Mouse (Mus musculus): ENCODE data around the gene Foxp4. TPM values are rescaled to one million over a fixed set of nuclear protein-coding genes. Genes with fewer than 3 reads are reported as not detected.

Gene Foxp4
- polyA plus RNA-seq (2015; fragmentation: Nextera tagmentation; extraction: Ambion mirVana): 32.4 and 36.5 TPM in 2 replicates

DNA sequence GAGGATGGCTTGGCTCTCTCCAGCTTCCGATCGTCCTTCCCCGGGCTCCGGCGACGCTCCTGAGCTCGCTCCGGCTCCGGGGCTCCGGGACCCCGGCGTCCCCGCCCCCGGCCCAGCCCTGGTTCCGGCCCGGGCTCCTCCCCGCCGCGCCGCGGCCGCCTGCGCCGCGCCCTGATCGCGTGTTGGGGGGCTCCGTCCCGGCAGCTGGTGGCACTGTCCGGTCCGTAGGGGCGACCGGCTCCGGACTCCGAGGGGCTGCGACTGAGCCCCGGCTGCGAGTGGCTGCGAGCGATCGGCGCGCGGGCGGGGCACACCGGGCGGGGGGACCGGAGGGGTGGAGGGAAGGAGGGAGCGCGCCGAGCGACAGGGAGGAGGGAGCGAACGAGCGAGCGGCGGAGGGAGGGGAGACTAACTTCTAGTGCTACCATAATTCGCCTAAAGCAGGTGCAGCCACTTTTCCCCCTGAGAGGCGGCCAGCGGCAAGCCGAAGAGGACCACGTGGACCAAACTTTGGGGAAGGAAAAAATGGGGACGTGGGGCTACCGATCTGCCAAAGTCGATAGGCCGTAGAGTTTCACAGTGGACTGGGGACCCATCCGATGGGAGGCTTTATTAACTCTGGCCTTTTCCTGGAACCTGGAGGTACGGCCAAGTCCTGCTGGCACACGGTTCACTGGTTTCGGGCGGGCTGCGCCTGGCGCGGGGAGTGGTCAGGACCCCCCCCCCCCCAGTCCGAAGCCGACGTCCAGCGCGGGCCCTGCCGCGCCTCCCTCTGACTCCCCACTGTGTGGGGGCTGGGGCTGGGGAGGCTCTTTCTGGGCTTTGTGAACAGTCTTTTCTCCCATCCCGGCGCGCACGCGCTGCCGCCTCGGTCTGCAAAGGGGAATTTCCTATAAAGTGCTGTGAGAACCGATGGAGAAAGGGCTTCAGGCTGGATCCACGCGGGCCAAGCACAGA lies at the start of gene Foxp4:
Gene Foxp4 (minus strand): TSS at position 263 of the 957 bp plus-strand sequence.

DNA sequence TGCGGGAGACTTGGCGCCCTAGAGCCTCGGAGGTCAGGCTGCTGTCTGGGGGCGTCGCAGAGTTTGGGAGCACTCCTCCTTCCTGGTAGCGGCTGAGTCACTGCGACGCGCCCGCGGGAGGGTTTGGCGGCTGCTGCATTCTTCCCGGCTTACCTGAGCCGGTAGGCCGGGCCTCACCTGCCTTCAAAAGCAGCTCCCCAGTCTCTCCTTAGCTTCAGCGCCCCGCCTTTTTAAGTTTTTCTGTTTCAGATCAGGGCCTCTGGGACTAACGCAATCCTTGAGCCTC lies 90.0 kb downstream of the Foxp4 start, which contains the start of gene Mdfi:
Gene Mdfi (minus strand): TSS at position 210 of the 286 bp plus-strand sequence.

Other genes starting within 250 kb of the Foxp4 start
- 344 and 393 TPM in 2 replicates for gene Tomm6, start 236.3 kb downstream of the Foxp4 start, polyA plus RNA-seq (2015; fragmentation: Nextera tagmentation; extraction: Ambion mirVana)
- 68.5 and 73.2 TPM in 2 replicates for gene Frs3, start 235.6 kb downstream of the Foxp4 start, polyA plus RNA-seq (2015; fragmentation: Nextera tagmentation; extraction: Ambion mirVana)
- 1.2 and 1.5 TPM in 2 replicates for gene Gm21981, start 230.2 kb downstream of the Foxp4 start, polyA plus RNA-seq (2015; fragmentation: Nextera tagmentation; extraction: Ambion mirVana)
- 1.4 and 2.4 TPM in 2 replicates for gene Prickle4, start 229.9 kb downstream of the Foxp4 start, polyA plus RNA-seq (2015; fragmentation: Nextera tagmentation; extraction: Ambion mirVana)
- gene Pgc, start 197.8 kb downstream of the Foxp4 start, polyA plus RNA-seq (2015; fragmentation: Nextera tagmentation; extraction: Ambion mirVana): 0.33 and 0.36 TPM in 2 replicates
- 7.9 and 9.6 TPM in 2 replicates for gene Tfeb, start 187.6 kb downstream of the Foxp4 start, polyA plus RNA-seq (2015; fragmentation: Nextera tagmentation; extraction: Ambion mirVana)
- 1.6 and 1.8 TPM in 2 replicates for gene Mdfi, start 90.0 kb downstream of the Foxp4 start, polyA plus RNA-seq (2015; fragmentation: Nextera tagmentation; extraction: Ambion mirVana)
- gene 1700122O11Rik, start 113.6 kb upstream of the Foxp4 start, polyA plus RNA-seq (2015; fragmentation: Nextera tagmentation; extraction: Ambion mirVana): not detected in 2 replicates
- 0.14 TPM in 1 of 2 replicates, not detected in the other for gene 1700067P10Rik, start 164.7 kb upstream of the Foxp4 start, polyA plus RNA-seq (2015; fragmentation: Nextera tagmentation; extraction: Ambion mirVana)
- not detected in 2 replicates for gene 9830107B12Rik, start 221.6 kb upstream of the Foxp4 start, polyA plus RNA-seq (2015; fragmentation: Nextera tagmentation; extraction: Ambion mirVana)
- gene A530064D06Rik, start 242.6 kb upstream of the Foxp4 start, polyA plus RNA-seq (2015; fragmentation: Nextera tagmentation; extraction: Ambion mirVana): 0.10 TPM in 1 of 2 replicates, not detected in the other